Mouse (Mus musculus) stomach, postnatal 0 days (tissue): ENCODE measurements at regions not wholly inside any gene's neighbourhood (a gene's known extent, or its start where the extent isn't known, plus 50 kb on each side); places are given as distances from the start of the nearest gene placed in this dataset.

Experiments used
- ATAC-seq: fragments of 200-750 bp; cut with Nextera tagmentation; 2 replicates; pipeline ENCODE4 v1.8.0; 2017; ENCODE audit not compliant: low FRiP score, low TSS enrichment
- DNase-seq: peaks from one replicate; pipeline ENCODE4 v3.0.0-alpha.2; 2016; ENCODE audit warnings: low spot score
- H3K27ac ChIP-seq: fragments of 300-500 bp; sonication (generic); replicated peaks from 2 replicates; pipeline ENCODE4 v1.5.1; 2014; ENCODE audit warnings: mild to moderate bottlenecking, control low read depth
- H3K27me3 ChIP-seq: fragments of 300-500 bp; sonication (generic); 2 replicates; pipeline ENCODE4 v1.6.1; 2014; ENCODE audit warnings: low read length; ENCODE audit not compliant: control insufficient read depth, insufficient read depth
- H3K36me3 ChIP-seq: fragments of 300-500 bp; sonication (generic); 2 replicates; pipeline ENCODE4 v1.6.1; 2014; ENCODE audit warnings: low read length, mixed read lengths; ENCODE audit not compliant: control insufficient read depth, insufficient read depth
- H3K4me1 ChIP-seq: fragments of 300-500 bp; sonication (generic); replicated peaks from 2 replicates; pipeline ENCODE4 v1.6.1; 2014; ENCODE audit warnings: antibody characterized with exemption; ENCODE audit not compliant: control insufficient read depth, insufficient read depth
- H3K4me2 ChIP-seq: fragments of 300-500 bp; sonication (generic); replicated peaks from 2 replicates; pipeline ENCODE4 v1.6.1; 2014; ENCODE audit warnings: low read depth, mild to moderate bottlenecking, control low read depth, moderate library complexity
- H3K4me3 ChIP-seq: fragments of 300-500 bp; sonication (generic); 2 replicates; pipeline ENCODE4 v1.5.1; 2014; ENCODE audit warnings: low read depth, low read length, control low read depth
- H3K9ac ChIP-seq: fragments of 300-500 bp; sonication (generic); 2 replicates; pipeline ENCODE4 v1.6.1; 2014; ENCODE audit warnings: mild to moderate bottlenecking, low read length, control low read depth, mixed read lengths
- H3K9me3 ChIP-seq: fragments of 300-500 bp; sonication (generic); 2 replicates; pipeline ENCODE4 v1.6.1; 2016; ENCODE audit warnings: low read length; ENCODE audit not compliant: control insufficient read depth
- CTCF ChIP-seq: IDR thresholded peaks from 2 replicates; pipeline ENCODE4 v1.5.1; 2016; ENCODE audit warnings: antibody characterized with exemption, low read depth, mild to moderate bottlenecking, moderate library complexity
- EP300 ChIP-seq: optimal IDR thresholded peaks from 2 replicates; pipeline ENCODE3; 2016; ENCODE audit warnings: antibody characterized with exemption
- WGBS: fragments of 180-500 bp; shearing (Covaris S2); extraction: QIAGEN DNeasy Blood & Tissue Kit; methylation state at CpG from one replicate; pipeline ENCODE4 v1.1.7; 2014; 5-methylcytosine and 5-hydroxymethylcytosine counted together

DNA sequence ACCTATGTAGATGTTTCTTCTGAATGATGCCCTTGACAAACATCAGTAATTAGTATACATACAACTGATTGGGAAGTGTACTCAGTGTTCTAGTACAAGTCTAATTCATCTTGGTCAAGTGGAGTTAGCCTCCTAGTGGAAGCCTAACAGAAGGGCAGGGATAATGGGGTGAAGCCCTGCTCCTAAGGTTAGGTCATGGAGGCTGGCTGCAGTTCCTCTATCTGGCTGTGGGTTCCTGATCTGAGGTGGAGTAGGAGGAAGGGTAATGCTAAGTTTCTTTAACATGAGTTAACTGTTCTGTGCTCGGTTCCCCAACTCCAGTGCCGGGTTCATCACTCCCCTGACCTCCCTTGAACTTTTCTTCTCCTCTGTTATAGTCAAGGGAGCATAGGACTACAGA lies 281.1 kb upstream of the Tle3 start:
- Histone ChIP-seq H3K9me3 (no peaks in the 10 kb centered on the region), H3K9ac (no peak overlapping the region), H3K27ac (no peak overlapping the region), H3K27me3 (no peaks in the 10 kb centered on the region), H3K4me3 (no peak overlapping the region), H3K36me3 (no peaks in the 10 kb centered on the region), H3K4me2 (no peak overlapping the region), H3K4me1 (no peaks in the 10 kb centered on the region)
- 86% methylated on average over 2 of the region's 2 CpGs for WGBS
- ATAC-seq (no peak), DNase-seq (no peak)
- TF ChIP-seq CTCF (0 out of 2 replicates have a peak, but pooled peaks have one; percentile 16), EP300 (no peak)

DNA sequence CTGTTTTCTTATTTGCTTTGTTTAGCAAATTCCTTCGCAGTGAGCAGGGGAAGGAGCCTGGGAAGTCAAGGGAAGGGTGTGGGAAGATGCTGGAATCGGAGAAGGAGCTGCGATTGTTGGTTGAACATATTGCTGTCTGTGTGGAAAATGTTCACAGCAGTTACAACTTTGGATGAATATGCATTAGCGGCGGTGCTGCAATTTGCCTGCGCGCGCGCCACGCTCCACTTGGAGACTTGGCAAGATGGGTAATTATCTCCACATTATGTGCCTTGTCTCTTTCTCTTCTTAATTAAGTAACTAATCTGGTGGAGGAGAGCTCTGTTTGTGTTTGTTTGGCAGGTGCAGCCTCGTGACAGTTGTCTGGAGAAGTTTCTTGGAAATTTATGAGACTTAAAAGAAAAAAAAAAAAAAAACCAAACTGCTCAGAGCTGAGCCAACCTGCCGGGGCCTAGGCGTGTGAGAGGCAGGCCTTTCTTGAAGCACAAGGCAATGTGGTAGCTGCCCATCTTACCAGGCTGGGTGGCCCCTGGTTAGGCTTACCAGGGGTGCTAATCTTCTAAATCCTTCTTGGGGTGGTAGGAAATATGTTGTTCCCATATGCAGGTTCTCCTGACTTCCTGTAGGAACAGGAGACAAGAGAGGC lies 279.2 kb upstream of the Tle3 start:
- Histone ChIP-seq H3K9ac (no peak overlapping the region), H3K9me3 (no peaks in the 10 kb centered on the region), H3K27ac (no peak overlapping the region), H3K4me2 (no peak overlapping the region), H3K36me3 (no peaks in the 10 kb centered on the region), H3K4me3 (no peak overlapping the region), H3K27me3 (no peaks in the 10 kb centered on the region), H3K4me1 (no peaks in the 10 kb centered on the region)
- TF ChIP-seq EP300, result no peak
- TF ChIP-seq CTCF, result no peak
- DNase-seq, result no peak
- ATAC-seq, result no peak
- 89% methylated on average over 13 of the region's 13 CpGs for WGBS

GRCm38 (mm10) chr9:61095069-61095775 lies 276.9 kb upstream of the Tle3 start:
- DNase-seq, result no peak
- no peaks in the 10 kb centered on the region for H3K27me3 ChIP-seq
- TF ChIP-seq EP300 (no peak), CTCF (no peak)
- H3K36me3 ChIP-seq, result no peaks in the 10 kb centered on the region
- H3K27ac ChIP-seq, result no peak overlapping the region
- no peak for ATAC-seq
- no peak overlapping the region for H3K4me2 ChIP-seq
- 79% methylated on average over 2 of the region's 2 CpGs for WGBS
- no peaks in the 10 kb centered on the region for H3K4me1 ChIP-seq
- H3K9me3 ChIP-seq, result no peaks in the 10 kb centered on the region
- no peak overlapping the region for H3K9ac ChIP-seq
- H3K4me3 ChIP-seq, result no peak overlapping the region

DNA sequence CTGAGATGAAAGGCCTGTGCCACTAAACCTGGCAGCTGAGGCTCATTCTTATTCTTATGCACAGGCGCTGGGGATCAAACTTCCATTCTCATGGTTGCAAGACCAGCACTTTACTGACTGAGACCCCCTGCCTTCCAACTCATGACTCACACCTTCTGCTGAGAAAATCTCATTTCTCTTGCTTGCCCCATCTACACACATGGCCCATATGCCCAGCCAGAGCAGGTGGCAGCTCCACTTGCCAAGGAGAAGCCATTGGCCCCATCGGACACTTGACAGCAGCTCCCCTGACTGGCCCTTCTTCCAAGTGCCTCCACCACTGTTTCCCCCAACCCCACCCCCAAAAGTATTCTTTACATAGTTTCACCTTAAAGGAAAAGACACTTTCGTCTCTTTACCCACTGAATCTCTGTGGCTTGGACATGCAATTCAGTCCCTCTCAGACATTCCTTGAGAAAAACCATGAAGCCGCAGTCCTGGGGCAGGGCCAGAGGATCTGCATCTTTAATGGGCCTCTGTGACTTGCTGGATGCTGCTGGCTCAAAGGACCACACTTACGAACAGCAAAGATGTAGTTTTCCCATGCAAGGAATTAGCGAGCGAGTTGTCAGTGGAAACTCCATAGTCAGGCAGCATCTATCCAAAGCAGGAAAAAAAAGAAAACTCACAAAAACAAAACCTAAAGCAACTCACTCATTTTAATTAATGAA lies 270.3 kb upstream of the Tle3 start:
- WGBS, result 75% methylated on average over 7 of the region's 7 CpGs
- H3K9ac ChIP-seq, result no peak overlapping the region
- ATAC-seq, result no peak
- no peaks in the 10 kb centered on the region for H3K36me3 ChIP-seq
- H3K9me3 ChIP-seq, result no peaks in the 10 kb centered on the region
- no peak for TF ChIP-seq CTCF
- H3K4me1 ChIP-seq, result no peaks in the 10 kb centered on the region
- DNase-seq, result no peak
- H3K27ac ChIP-seq, result no peak overlapping the region
- H3K27me3 ChIP-seq, result no peaks in the 10 kb centered on the region
- no peak overlapping the region for H3K4me3 ChIP-seq
- no peak overlapping the region for H3K4me2 ChIP-seq

DNA sequence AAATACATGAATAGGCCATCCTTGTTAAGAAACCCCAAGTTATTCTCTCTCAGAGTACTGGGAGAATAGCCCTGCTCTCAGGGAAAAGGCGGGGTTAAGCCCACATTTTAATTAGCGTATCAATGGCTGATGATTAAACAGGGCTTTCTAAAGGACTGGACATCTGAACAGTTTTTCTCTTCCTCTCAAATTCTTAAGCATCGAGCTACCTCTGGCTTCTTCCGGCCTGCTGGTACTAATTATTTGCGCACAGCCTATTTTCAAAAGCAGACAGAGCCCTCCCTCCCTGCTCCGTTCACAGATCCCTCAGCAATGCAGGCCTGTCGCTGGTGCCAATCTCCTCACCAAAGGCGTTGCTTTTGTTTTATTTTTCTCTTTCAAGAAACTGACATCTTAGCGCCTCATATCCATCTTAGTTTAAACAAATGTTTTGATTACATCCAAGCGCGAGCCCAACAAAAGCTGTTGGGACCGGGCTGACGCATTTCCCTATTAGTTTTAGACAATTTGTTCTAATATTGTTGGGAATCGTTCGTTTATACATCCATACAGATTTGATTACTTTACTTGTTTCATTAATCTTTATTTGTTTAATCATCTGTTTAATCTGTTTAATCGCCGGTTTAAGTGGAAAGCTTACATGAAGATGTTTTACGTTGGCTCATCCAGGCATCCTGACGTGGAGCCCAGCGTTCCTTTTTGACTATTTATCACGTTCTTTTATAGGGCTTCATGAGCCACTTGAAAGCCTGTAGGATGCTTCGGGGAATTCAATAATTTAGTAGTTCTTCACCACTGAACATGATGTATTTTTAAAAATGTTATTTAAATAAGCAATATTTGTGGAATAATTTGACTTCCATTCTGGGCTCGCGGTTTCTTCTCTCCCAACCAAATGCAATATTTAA lies 269.5 kb upstream of the Tle3 start:
- 40% methylated on average over 24 of the region's 24 CpGs for WGBS
- TF ChIP-seq CTCF (no peak), EP300 (peak; percentile 52)
- ATAC-seq (no peak), DNase-seq (no peak)
- Histone ChIP-seq H3K27ac (no peak overlapping the region), H3K9me3 (no peaks in the 10 kb centered on the region), H3K36me3 (no peaks in the 10 kb centered on the region), H3K9ac (no peak overlapping the region), H3K4me3 (no peak overlapping the region), H3K4me2 (no peak overlapping the region), H3K27me3 (no peaks in the 10 kb centered on the region), H3K4me1 (no peaks in the 10 kb centered on the region)
